Mouse (Mus musculus) megakaryocyte, adult 5-6 weeks (primary cell): ENCODE results near the gene Tmem88b. TPM values are rescaled to one million over a fixed set of nuclear protein-coding genes. Genes with fewer than 3 reads are reported as not detected.
A peak's percentile ranks its signal among the peaks of the same experiment; 100 is the strongest.
"Not testable (repeated sequence)": the region's sequence is repeated elsewhere in the genome, so short reads cannot be mapped to it uniquely, and the experiment has no call there.

Source experiments
- ATAC-seq: 2 replicates; pipeline ENCODE4 v1.8.0; 2016; ENCODE audit warnings: mild to moderate bottlenecking, inconsistent platforms; ENCODE audit not compliant: poor library complexity, severe bottlenecking
- total RNA-seq, 2 experiments: library from RNA; stranded (forward) in 1 of 2; stranded (reverse) in 1 of 2; fragments of 153-499, 151-499 nt in 1 of 2; fragments of 221-1000, 200-1000 nt in 1 of 2; gene quantifications; 2 replicates each; pipeline versions ENCODE4 v1.2.3 to v1.2.4; 2015 to 2017

Gene Tmem88b
- total RNA-seq, 2 experiments from 2014 or later, result not detected

DNA sequence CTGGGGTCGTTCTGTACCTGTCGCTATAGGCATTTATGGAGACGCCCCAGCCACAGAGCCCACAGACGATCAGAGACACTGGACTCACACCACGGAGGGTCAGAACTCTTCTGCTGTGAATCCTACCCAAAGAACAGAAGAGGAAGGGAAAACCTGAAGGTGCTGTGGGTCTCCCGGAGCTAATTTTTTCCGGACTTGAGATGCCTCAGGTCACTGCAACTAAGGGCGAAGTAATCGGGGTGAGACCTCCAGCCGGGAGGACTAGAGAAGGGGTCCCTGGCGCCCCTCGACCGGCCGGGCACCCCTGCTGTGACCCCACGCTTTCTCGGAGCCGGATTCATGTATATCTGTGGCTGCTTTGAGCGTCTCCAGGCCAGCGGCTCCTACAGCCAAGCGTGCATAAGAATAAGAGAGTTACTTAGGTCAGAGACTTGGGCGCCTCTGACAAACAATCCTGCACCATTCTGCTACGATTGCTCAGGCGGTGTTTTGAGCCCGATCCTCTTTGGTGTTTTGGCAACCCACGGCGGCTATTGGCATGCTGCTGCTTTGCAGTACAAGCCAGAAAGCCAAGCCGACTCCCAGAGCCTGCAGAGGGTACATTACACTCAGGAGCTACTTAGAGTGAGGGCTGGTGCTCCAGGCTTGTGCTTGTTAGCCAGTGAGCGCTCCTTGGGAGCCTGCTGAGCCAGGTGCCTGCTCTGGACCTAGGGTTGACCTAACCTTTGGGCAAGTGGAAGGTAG, 24.1 kb downstream of the Tmem88b start:
- ATAC-seq, result peak; percentile 24

GRCm38 (mm10) chr4:155760613-155761355, 24.9 kb downstream of the Tmem88b start, which contains the start of gene Atad3a:
Atad3a (minus strand) TSS chr4:155761093.
- ATAC-seq, result peak; percentile 99

- ATAC-seq, result 0 out of 2 replicates have a peak, but pooled peaks have one; percentile 20
Observed at GRCm38 (mm10) chr4:155759862-155760612, 25.6 kb downstream of the Tmem88b start.

- ATAC-seq, result no peak
Observed at GRCm38 (mm10) chr4:155757011-155757410, 28.7 kb downstream of the Tmem88b start.

GRCm38 (mm10) chr4:155746575-155747490, 38.8 kb downstream of the Tmem88b start:
- ATAC-seq, result no peak

DNA sequence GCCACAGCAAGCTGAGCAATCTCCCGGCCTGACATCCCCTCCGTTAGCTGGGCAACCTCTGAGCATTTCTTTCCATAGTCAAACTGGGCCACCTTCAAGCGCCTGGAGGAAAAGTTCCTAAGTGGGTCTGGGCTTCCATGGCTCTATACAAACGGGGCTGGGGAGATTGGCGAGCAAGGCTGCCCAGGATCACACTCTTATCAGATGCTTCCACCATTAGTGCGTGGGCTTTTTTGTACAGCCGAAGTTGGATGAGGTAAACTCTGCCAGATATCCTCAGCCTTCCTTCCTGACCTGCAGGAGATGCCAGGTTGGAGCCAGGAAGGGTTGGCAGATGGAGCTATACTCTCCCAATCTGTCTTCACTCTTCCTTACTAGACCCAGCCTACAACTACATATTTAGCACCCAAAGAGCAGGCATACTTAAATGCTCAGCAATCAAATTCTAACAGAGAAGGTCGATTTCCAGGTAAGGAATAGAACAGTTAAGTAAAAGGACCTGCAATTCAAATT, 39.6 kb downstream of the Tmem88b start:
- ATAC-seq, result no peak

GRCm38 (mm10) chr4:155745136-155745535, 40.5 kb downstream of the Tmem88b start:
- ATAC-seq, result no peak

DNA sequence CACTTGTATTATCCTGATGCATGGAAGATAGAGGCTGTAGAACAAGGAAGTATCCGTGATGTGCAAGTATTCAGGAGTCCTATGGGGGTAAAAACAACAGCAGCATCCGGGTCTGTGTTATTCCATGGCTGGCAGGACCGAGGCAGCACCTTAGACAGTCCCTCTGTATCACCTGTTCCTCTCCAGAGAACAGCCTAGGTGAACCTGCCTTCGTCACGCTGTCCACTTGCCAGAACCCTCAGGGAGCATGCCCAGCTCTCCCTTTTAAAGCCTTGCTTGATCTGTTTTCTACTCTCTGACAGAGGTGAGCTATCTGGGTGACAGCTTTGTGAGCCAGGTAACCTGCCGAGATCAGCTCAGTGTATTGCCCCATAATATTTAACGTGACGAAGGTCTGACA, 41.2 kb downstream of the Tmem88b start:
- no peak for ATAC-seq

DNA sequence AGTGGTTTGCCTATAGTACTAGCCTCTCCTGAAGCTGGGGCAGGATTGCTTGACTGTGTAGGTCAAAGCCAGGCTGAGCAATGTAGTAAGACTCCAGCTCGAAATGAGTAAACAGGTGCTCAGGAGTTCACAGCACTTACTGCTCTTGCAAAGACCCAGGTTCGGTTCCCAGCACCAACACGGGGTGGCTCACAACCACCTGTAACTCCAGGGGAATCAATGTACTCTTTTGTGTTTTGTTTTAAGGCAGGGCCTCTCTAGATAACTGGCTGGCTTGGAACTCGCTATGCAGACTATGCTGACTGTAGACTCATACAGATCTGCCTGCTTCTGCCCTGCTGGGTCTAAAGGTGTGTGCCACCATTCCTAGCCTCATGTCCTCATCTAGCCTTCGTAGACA, 43.0 kb downstream of the Tmem88b start:
- no peak for ATAC-seq

- ATAC-seq, result not testable (repeated sequence)
Observed at GRCm38 (mm10) chr4:155740681-155741080, 45.0 kb downstream of the Tmem88b start.

- no peak for ATAC-seq
Observed at GRCm38 (mm10) chr4:155739741-155740636, 45.7 kb downstream of the Tmem88b start.

DNA sequence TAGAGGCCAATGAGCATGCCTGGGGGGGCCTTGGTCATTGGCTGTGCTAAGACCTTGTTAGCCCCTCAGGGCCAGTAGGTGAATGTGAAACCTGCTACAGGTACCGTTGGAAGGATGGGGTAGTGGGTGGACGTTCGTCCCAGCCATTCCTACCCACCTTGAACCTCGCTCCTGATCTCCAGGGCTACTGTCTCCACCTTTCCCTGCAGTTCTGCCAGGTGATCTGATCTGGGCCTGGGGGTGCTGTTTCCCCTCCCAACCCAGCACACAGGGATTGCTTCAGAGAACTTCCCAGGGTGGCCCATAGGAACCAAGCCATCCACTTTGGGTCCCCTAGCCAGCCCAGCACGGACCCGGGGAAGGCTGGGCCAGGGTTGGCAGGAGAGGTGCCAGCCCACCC, 46.5 kb downstream of the Tmem88b start:
- no peak for ATAC-seq

- no peak for ATAC-seq
Observed at GRCm38 (mm10) chr4:155738262-155738661, 47.4 kb downstream of the Tmem88b start.

GRCm38 (mm10) chr4:155736421-155736820, 49.3 kb downstream of the Tmem88b start:
- no peak for ATAC-seq

- ATAC-seq, result no peak
Observed at GRCm38 (mm10) chr4:155735788-155736187, 49.9 kb downstream of the Tmem88b start.

- ATAC-seq, result 0 out of 2 replicates have a peak, but pooled peaks have one; percentile 5
Observed at GRCm38 (mm10) chr4:155734951-155735702, 50.5 kb downstream of the Tmem88b start.

- ATAC-seq, result peak; percentile 89
Observed at GRCm38 (mm10) chr4:155734350-155734941, 51.2 kb downstream of the Tmem88b start, which contains the start of gene Tmem240. Tmem240 (plus strand) TSS chr4:155734800.

- ATAC-seq, result no peak
Observed at GRCm38 (mm10) chr4:155733267-155733666, 52.4 kb downstream of the Tmem88b start.
